Mouse (Mus musculus): ENCODE data around the gene Ifnz.
"Not testable (repeated sequence)": the region's sequence is repeated elsewhere in the genome, so short reads cannot be mapped to it uniquely, and the experiment has no call there.

DNA sequence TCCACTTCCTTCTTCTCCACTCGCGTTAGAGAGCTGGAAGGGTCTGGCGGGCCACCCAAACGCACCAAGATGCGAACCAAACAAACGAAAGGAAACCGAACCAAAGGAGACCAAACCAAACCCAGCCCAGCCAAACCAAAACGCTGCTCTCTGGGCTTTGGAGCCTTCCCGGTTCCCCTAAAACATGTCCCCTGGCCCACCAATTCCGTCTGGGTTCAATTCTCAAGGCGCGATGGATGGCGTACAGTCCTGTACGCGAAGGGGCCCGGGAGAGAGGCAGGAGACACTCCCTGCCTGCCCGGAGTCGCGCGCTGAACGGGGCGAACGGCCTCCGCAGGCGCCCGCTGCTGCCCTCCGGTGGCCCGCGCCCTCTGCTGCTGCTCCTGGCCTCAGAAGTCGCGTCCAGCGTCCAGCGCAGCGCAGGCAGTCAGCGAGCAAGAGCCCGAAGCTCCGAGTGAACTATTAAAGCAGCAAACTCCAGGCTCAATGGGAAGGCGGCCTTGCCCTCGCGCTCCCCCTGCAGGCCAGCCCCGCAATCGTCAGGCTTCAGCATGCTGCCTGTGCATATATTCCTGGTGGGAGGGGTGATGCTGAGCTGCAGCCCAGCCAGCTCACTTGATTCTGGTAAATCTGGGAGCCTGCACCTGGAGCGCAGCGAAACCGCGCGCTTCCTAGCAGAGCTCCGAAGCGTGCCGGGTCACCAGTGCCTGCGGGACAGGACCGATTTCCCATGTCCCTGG, 12.2 kb downstream of the Ifnz start, which contains the start of gene Gm13275:
- TF ChIP-seq CTCF (IDR thresholded peaks at IDR 0.05; ENCODE audit: control insufficient read depth, insufficient read depth, low read length); POLR2A (IDR thresholded peaks at IDR 0.05; ENCODE audit: borderline replicate concordance, control insufficient read depth, low read depth, low read length): not testable (repeated sequence)

Measured in bone marrow, adult 2 months (tissue).